Comparison of ENCODE assay signal across 9 mouse cellular contexts in the genomic region with DNA sequence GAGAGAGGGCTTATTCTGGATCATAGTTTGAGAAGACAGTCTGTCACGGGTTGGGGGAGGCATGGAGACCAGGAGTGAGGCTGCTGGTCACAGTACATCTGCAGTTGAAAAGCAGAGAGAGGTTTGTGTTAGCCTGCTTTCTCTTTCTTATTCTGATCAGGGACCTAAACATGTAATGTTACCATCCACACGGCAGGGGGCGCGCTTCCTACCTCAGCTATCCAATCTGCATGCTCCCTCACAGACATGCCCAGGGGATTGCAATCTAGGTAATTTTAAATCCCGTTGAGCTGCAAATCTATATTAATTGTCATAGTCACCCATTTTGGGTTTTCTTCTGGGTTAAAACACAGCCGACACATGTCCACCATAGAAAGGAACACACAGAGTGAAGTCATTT.
A peak's percentile ranks its signal among the peaks of the same experiment; 100 is the strongest.
DNase-seq lines count a peak whose midpoint lies in the region; ATAC-seq and TF ChIP-seq lines count a peak whose summit lies in the region.
"Had no signal": no experiment of that assay in that cellular context is flagged by ENCODE, and none has a peak within 500 bp of the region (broad histone marks: within the 10 kb centered on the region; RNA-seq: fewer than 3 reads in every experiment).

No protein-coding gene starts in this region.

- peak; percentile 75 for DNase-seq in forebrain, embryonic 11.5 days (ENCODE audit: low spot score)
- peak; percentile 26 to 31 for DNase-seq in left cerebral cortex, adult 2 months (ENCODE audit: extremely low spot score in 1 of 2, low spot score in 2 of 2)
- DNase-seq in left cerebral cortex, adult 8-10 months (ENCODE audit: low spot score in 2 of 2), result no peak
- peak; percentile 66 for DNase-seq in ES-E14 (ENCODE audit: low read depth, low spot score)
- peak; percentile 73 for DNase-seq in embryo, embryonic 10 days (ENCODE audit: low spot score)
- peak; percentile 59 for DNase-seq in lung, embryonic 14.5 days

- no peaks in the 10 kb centered on the region for H3K27me3 ChIP-seq in forebrain, embryonic 11.5 days (ENCODE audit: control insufficient read depth, insufficient read depth, low read length)
- no peaks in the 10 kb centered on the region for H3K27me3 ChIP-seq in forebrain, embryonic 15.5 days
- no peaks in the 10 kb centered on the region for H3K27me3 ChIP-seq in lung, embryonic 14.5 days (ENCODE audit: insufficient read depth, low read length)
- H3K27me3 ChIP-seq: heart, embryonic 13.5 days had no signal

- no peak overlapping the region for H3K9ac ChIP-seq in forebrain, embryonic 11.5 days (ENCODE audit: low read length)
- no peak overlapping the region for H3K9ac ChIP-seq in forebrain, embryonic 15.5 days (replicated peaks)
- H3K9ac ChIP-seq in ES-E14 (ENCODE audit: insufficient read depth, low read depth, low read length, poor library complexity, severe bottlenecking), result no peak overlapping the region
- H3K9ac ChIP-seq in lung, embryonic 14.5 days, result no peak overlapping the region
- H3K9ac ChIP-seq: heart, embryonic 13.5 days had no signal

- H3K4me3 ChIP-seq in forebrain, embryonic 11.5 days (ENCODE audit: low read depth, low read length), result no peak overlapping the region
- no peak overlapping the region for H3K4me3 ChIP-seq in forebrain, embryonic 15.5 days
- no peak overlapping the region for H3K4me3 ChIP-seq in left cerebral cortex, adult 2 months
- H3K4me3 ChIP-seq in ES-E14 (ENCODE audit: insufficient read depth in 1 of 2, low read depth in 1 of 2, low read length in 2 of 2, poor library complexity in 1 of 2, severe bottlenecking in 1 of 2), result no peak overlapping the region
- H3K4me3 ChIP-seq in lung, embryonic 14.5 days (ENCODE audit: low read depth, low read length), result no peak overlapping the region
- H3K4me3 ChIP-seq: heart, embryonic 13.5 days had no signal

- no peak for ATAC-seq in forebrain, embryonic 11.5 days (replicated peaks; ENCODE audit: low FRiP score)
- ATAC-seq in forebrain, embryonic 15.5 days (replicated peaks), result no peak
- no peak for ATAC-seq in lung, embryonic 14.5 days (ENCODE audit: insufficient read depth)
- no peak for ATAC-seq in activated CD4-positive, CD25-positive, alpha-beta regulatory T cell, adult 4 months

- H3K27ac ChIP-seq in forebrain, embryonic 11.5 days (ENCODE audit: low read depth, low read length), result no peak overlapping the region
- H3K27ac ChIP-seq in forebrain, embryonic 15.5 days (replicated peaks), result no peak overlapping the region
- no peak overlapping the region for H3K27ac ChIP-seq in left cerebral cortex, adult 2 months
- no peak overlapping the region for H3K27ac ChIP-seq in ES-E14 (ENCODE audit: insufficient read depth, low read depth, low read length, poor library complexity, severe bottlenecking)
- no peak overlapping the region for H3K27ac ChIP-seq in lung, embryonic 14.5 days (ENCODE audit: low read depth)
- H3K27ac ChIP-seq: heart, embryonic 13.5 days had no signal

- no peak overlapping the region for H3K4me2 ChIP-seq in forebrain, embryonic 11.5 days (ENCODE audit: low read depth, low read length, severe bottlenecking)
- H3K4me2 ChIP-seq in forebrain, embryonic 15.5 days (replicated peaks), result no peak overlapping the region
- H3K4me2 ChIP-seq in lung, embryonic 14.5 days, result no peak overlapping the region
- H3K4me2 ChIP-seq: heart, embryonic 13.5 days had no signal

- peak; percentile 63 for TF ChIP-seq CTCF in left cerebral cortex, adult 2 months (IDR thresholded peaks at IDR 0.05)
- peak; percentile 73 for TF ChIP-seq CTCF in lung, embryonic 14.5 days (IDR thresholded peaks at IDR 0.05; ENCODE audit: low read depth)

- intact Hi-C loops in left cerebral cortex, adult 2 months (cut with DNase I), result loop anchor here (10.0 kb wide), 1 partner anchor 1183 kb away; no protein-coding TSS in a partner anchor

- no peaks in the 10 kb centered on the region for H3K36me3 ChIP-seq in forebrain, embryonic 11.5 days (ENCODE audit: control insufficient read depth, insufficient read depth, low read length)
- no peaks in the 10 kb centered on the region for H3K36me3 ChIP-seq in forebrain, embryonic 15.5 days
- H3K36me3 ChIP-seq in ES-E14 (ENCODE audit: control insufficient read depth, insufficient read depth, low read length, poor library complexity, severe bottlenecking), result no peaks in the 10 kb centered on the region
- H3K36me3 ChIP-seq in lung, embryonic 14.5 days (ENCODE audit: insufficient read depth), result no peaks in the 10 kb centered on the region
- H3K36me3 ChIP-seq: heart, embryonic 13.5 days had no signal

- in situ Hi-C loops in ES-E14 (cut with MboI; ENCODE audit: low sequenced_read_pairs in 2 of 2, unreplicated experiment in 2 of 2), result loop anchor here in 1 of 2 experiments (10.0 kb wide), 1 partner anchor 533 kb away; no protein-coding TSS in a partner anchor

- no peaks in the 10 kb centered on the region for H3K9me3 ChIP-seq in forebrain, embryonic 11.5 days (ENCODE audit: control insufficient read depth, low read length)
- no peaks in the 10 kb centered on the region for H3K9me3 ChIP-seq in forebrain, embryonic 15.5 days
- H3K9me3 ChIP-seq in ES-E14 (ENCODE audit: control insufficient read depth, insufficient read depth, low read depth, low read length), result no peaks in the 10 kb centered on the region
- H3K9me3 ChIP-seq in lung, embryonic 14.5 days (ENCODE audit: low read depth, low read length), result no peaks in the 10 kb centered on the region
- H3K9me3 ChIP-seq: heart, embryonic 13.5 days had no signal

- 0 out of 2 replicates have a peak, but pooled peaks cover 4% of the 10 kb centered on the region for H3K4me1 ChIP-seq in forebrain, embryonic 11.5 days (replicated peaks; ENCODE audit: control insufficient read depth, insufficient read depth, low read length)
- no peaks in the 10 kb centered on the region for H3K4me1 ChIP-seq in forebrain, embryonic 15.5 days
- H3K4me1 ChIP-seq in ES-E14 (ENCODE audit: control insufficient read depth in 2 of 2, insufficient read depth in 2 of 2, low read length in 2 of 2, poor library complexity in 1 of 2), result peaks cover 5 to 8% of the 10 kb centered on the region in 2 experiments; a peak in 2 of 4 replicates
- no peaks in the 10 kb centered on the region for H3K4me1 ChIP-seq in lung, embryonic 14.5 days (ENCODE audit: insufficient read depth)

- 33% methylated on average over 6 of the region's 6 CpGs for WGBS in forebrain, embryonic 11.5 days
- 34% methylated on average over 6 of the region's 6 CpGs for WGBS in forebrain, embryonic 15.5 days
- WGBS in lung, embryonic 14.5 days, result 35% methylated on average over 6 of the region's 6 CpGs

TF ChIP-seq in ES-E14, 5 proteins besides CTCF, POLR2A, EP300 and RAD21:
- TF ChIP-seq ZNF384 (IDR thresholded peaks at IDR 0.05; ENCODE audit: low read depth, low read length), result no peak
- TF ChIP-seq CHD2 (IDR thresholded peaks at IDR 0.05; ENCODE audit: low read depth, low read length), result no peak
- no peak for TF ChIP-seq HCFC1 (IDR thresholded peaks at IDR 0.05; ENCODE audit: borderline replicate concordance, insufficient read depth, low read length)
- no peak for TF ChIP-seq ZC3H11A (IDR thresholded peaks at IDR 0.05; ENCODE audit: borderline replicate concordance, low read depth, low read length)
- TF ChIP-seq MAFK (IDR thresholded peaks at IDR 0.05; ENCODE audit: insufficient read depth, low read depth, low read length), result no peak
TF ChIP-seq in ES-E14: peak in this region for 0.

Comparison
In these comparisons a context has a peak if more than half of its experiments do, and no peak if none do; other contexts are left out.
1. DNase-seq: peak in forebrain, embryonic 11.5 days (single experiment), left cerebral cortex, adult 2 months (2 of 2), ES-E14 (single experiment), embryo, embryonic 10 days (single experiment) and lung, embryonic 14.5 days (single experiment); none in left cerebral cortex, adult 8-10 months (0 of 2).